Mouse (Mus musculus) limb, embryonic 12.5 days (tissue): Measurements from ENCODE around the gene A730015C16Rik. TPM values are rescaled to one million over a fixed set of nuclear protein-coding genes. Genes with fewer than 3 reads are reported as not detected.

Experiments
- ATAC-seq: fragments of 200-750 bp; cut with Nextera tagmentation; 2 replicates; pipeline ENCODE4 v1.8.0; 2017; ENCODE audit warnings: low read depth, moderate TSS enrichment; ENCODE audit not compliant: insufficient number of reproducible peaks, insufficient read depth, low FRiP score, low TSS enrichment
- H3K27ac ChIP-seq: fragments of 300-500 bp; sonication (generic); 2 replicates; pipeline ENCODE4 v1.5.1; 2016; ENCODE audit warnings: mild to moderate bottlenecking, moderate library complexity
- H3K27me3 ChIP-seq: fragments of 300-500 bp; sonication (generic); 2 replicates; pipeline ENCODE4 v1.6.1; 2016; ENCODE audit warnings: mild to moderate bottlenecking, moderate library complexity
- H3K36me3 ChIP-seq: fragments of 300-500 bp; sonication (generic); 2 replicates; pipeline ENCODE4 v1.6.1; 2016; ENCODE audit warnings: mild to moderate bottlenecking, moderate library complexity
- H3K4me1 ChIP-seq: fragments of 300-500 bp; sonication (generic); replicated peaks from 2 replicates; pipeline ENCODE4 v1.6.1; 2016
- H3K4me2 ChIP-seq: fragments of 300-500 bp; sonication (generic); 2 replicates; pipeline ENCODE4 v1.6.1; 2016; ENCODE audit warnings: mild to moderate bottlenecking, moderate library complexity
- H3K4me3 ChIP-seq: fragments of 300-500 bp; sonication (generic); replicated peaks from 2 replicates; pipeline ENCODE4 v1.5.1; 2016; ENCODE audit warnings: mild to moderate bottlenecking
- H3K9ac ChIP-seq: fragments of 300-500 bp; sonication (generic); replicated peaks from 2 replicates; pipeline ENCODE4 v1.6.1; 2016; ENCODE audit warnings: mild to moderate bottlenecking, moderate library complexity
- H3K9me3 ChIP-seq: fragments of 300-500 bp; sonication (generic); 2 replicates; pipeline ENCODE4 v1.6.1; 2016; ENCODE audit warnings: mild to moderate bottlenecking, moderate library complexity
- WGBS: fragments of 180-500 bp; shearing (Covaris S2); methylation state at CpG from one replicate; pipeline ENCODE4 v1.1.7; 2016; 5-methylcytosine and 5-hydroxymethylcytosine counted together
- polyA plus RNA-seq: library from polyadenylated mRNA; unstranded; fragments of >200 nt; fragmentation: Nextera tagmentation; extraction: Ambion mirVana; gene quantifications from 2 replicates; pipeline ENCODE4 v1.2.1, GENCODE M21; 2016

Gene A730015C16Rik
- polyA plus RNA-seq, 1 experiment from 2014 or later: 2.0 TPM

DNA sequence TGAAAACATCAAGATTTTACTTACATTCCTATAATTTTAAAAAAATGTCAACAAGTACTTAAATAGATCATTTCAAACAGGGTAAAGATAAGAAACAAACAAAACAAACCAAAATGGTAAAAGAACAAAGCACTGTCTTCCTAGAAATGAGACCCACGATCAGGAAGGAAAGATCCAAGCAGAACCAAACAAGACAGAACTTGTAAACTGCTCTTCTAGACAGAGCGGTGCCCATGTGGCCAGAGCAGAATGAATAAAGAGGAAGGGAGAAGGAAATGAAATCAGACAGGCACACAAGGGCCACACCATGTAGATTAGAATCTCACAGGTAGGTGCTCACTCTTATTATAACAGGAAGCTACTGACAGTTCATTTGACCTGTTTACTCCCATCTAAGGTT is 21.8 kb downstream of the A730015C16Rik start:
- Histone ChIP-seq H3K36me3 (peaks cover 81% of the 10 kb centered on the region), H3K27me3 (no peaks in the 10 kb centered on the region), H3K27ac (no peak overlapping the region), H3K4me1 (peaks cover 1% of the 10 kb centered on the region), H3K4me2 (no peak overlapping the region), H3K4me3 (no peak overlapping the region), H3K9me3 (no peaks in the 10 kb centered on the region), H3K9ac (no peak overlapping the region)
- WGBS: 90% methylated on average over 2 of the region's 2 CpGs
- ATAC-seq: no peak

GRCm38 (mm10) chr4:108826096-108826495 is 22.3 kb downstream of the A730015C16Rik start:
- Histone ChIP-seq H3K27ac (no peak overlapping the region), H3K9me3 (no peaks in the 10 kb centered on the region), H3K36me3 (peaks cover 85% of the 10 kb centered on the region), H3K4me1 (no peaks in the 10 kb centered on the region), H3K27me3 (no peaks in the 10 kb centered on the region), H3K4me3 (no peak overlapping the region), H3K4me2 (no peak overlapping the region), H3K9ac (no peak overlapping the region)
- WGBS: 91% methylated on average over 1 of the region's 1 CpGs
- no peak for ATAC-seq

DNA sequence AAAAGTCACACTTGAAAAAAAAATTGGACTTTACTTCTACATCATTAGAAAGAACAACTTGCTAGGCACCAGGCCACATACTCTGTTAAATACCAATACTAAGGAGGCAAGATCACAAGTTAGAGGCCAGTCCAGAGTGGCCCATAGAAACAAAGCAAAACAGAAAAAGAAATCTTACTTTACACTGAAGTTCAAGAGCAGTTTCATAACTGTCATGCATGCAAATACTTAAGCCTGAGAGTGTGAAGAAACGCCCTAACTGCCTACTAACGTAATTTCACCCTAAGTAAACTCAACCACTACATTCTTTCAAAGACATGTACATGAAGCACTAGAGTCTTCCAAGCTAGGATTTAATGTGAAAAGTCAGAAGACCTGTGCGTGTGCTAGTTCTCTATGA is 22.7 kb downstream of the A730015C16Rik start:
- Histone ChIP-seq H3K9ac (no peak overlapping the region), H3K4me3 (no peak overlapping the region), H3K36me3 (peaks cover 89% of the 10 kb centered on the region), H3K4me1 (no peaks in the 10 kb centered on the region), H3K27ac (no peak overlapping the region), H3K27me3 (no peaks in the 10 kb centered on the region), H3K4me2 (no peak overlapping the region), H3K9me3 (no peaks in the 10 kb centered on the region)
- ATAC-seq: no peak
- 93% methylated on average over 3 of the region's 3 CpGs for WGBS

DNA sequence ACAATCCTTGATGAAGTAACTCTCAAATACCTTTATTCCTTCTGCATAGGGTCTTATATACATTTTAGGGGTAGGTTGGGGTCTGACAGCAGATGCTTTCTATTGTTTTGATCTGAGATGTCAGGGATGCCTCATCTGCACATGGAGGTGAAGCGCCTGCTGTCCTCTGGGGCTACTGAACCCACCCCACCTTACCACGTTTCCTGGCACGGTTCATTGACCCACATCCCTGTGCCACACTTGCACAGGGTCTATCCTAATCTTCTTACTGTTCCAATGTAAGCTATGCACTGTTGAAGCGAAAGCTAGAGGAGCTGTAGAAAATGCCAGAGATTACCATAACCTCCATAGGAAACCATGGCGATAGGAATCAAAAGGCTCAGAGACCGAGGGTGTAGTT is 36.9 kb downstream of the A730015C16Rik start:
- no peaks in the 10 kb centered on the region for H3K4me1 ChIP-seq
- H3K4me3 ChIP-seq: no peak overlapping the region
- no peaks in the 10 kb centered on the region for H3K9me3 ChIP-seq
- H3K4me2 ChIP-seq: no peak overlapping the region
- H3K27ac ChIP-seq: no peak overlapping the region
- 75% methylated on average over 6 of the region's 6 CpGs for WGBS
- H3K9ac ChIP-seq: no peak overlapping the region
- no peaks in the 10 kb centered on the region for H3K27me3 ChIP-seq
- ATAC-seq: no peak
- H3K36me3 ChIP-seq: peaks cover 14% of the 10 kb centered on the region

- 67% methylated on average over 4 of the region's 4 CpGs for WGBS
- Histone ChIP-seq H3K36me3 (peaks cover 14% of the 10 kb centered on the region), H3K9me3 (no peaks in the 10 kb centered on the region), H3K4me1 (no peaks in the 10 kb centered on the region), H3K27me3 (no peaks in the 10 kb centered on the region), H3K4me3 (no peak overlapping the region), H3K9ac (no peak overlapping the region), H3K27ac (no peak overlapping the region), H3K4me2 (no peak overlapping the region)
- no peak for ATAC-seq
These were observed 37.3 kb downstream of the A730015C16Rik start for GRCm38 (mm10) chr4:108811142-108811541.

DNA sequence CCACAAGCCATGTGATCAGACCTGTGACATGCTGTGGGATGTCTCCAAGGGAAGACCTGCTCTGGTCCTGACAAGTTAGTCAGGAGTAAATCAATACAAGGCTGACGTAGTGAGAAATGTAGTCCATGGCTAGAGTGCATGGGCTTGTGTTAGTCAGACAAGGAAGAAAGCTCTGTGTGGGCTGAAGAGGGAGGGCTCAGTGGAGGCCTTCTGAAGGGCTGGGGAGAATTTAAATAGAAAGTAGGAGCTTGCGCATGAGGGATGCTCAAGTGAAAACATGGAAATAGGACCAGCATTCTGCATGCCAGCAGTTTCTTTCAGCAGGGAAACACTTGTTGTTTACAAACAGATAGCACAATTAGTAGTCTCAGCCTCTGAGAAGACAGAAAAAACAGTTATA is 44.9 kb downstream of the A730015C16Rik start:
- no peak overlapping the region for H3K9ac ChIP-seq
- no peaks in the 10 kb centered on the region for H3K36me3 ChIP-seq
- H3K27me3 ChIP-seq: no peaks in the 10 kb centered on the region
- no peak for ATAC-seq
- no peaks in the 10 kb centered on the region for H3K9me3 ChIP-seq
- H3K4me2 ChIP-seq: no peak overlapping the region
- no peak overlapping the region for H3K27ac ChIP-seq
- H3K4me3 ChIP-seq: no peak overlapping the region
- WGBS: 88% methylated on average over 2 of the region's 2 CpGs
- H3K4me1 ChIP-seq: no peaks in the 10 kb centered on the region

DNA sequence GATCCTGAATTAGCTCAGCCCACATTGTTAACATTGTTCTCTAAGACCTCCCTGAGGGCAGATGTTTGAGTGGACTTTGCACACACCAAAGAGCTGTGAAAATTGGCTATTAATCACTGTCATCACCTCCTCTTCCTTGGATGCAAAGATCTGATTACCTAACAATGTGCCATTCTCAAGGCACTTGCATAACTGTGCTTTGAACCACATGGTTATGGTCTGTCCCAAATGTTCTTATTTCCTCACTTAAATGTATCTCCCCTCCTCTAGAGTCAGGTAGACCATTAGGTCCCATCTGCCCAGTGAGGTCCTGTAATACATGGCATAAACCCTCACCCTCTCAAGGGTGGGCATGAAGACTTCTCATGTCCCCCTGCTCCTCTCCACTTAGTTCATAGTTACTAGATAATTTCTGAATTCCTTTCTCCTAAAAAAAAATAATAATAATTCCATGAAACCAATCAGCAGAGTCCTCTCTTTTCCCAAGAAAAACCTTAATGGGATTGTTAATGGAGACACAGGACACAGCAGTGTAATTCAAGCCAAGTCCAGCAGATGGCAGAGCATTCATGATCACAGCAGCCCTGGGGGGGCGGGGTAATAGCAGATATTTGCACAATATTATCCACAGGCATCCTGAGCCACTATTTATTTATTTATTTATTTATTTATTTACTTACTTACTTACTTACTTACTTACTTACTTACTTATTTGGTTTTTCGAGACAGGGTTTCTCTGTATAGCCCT is 50.2 kb downstream of the A730015C16Rik start:
- no peak overlapping the region for H3K4me3 ChIP-seq
- WGBS: 55% methylated on average over 2 of the region's 2 CpGs
- no peak for ATAC-seq
- H3K27me3 ChIP-seq: no peaks in the 10 kb centered on the region
- no peak overlapping the region for H3K4me2 ChIP-seq
- H3K27ac ChIP-seq: no peak overlapping the region
- no peaks in the 10 kb centered on the region for H3K4me1 ChIP-seq
- no peak overlapping the region for H3K9ac ChIP-seq
- no peaks in the 10 kb centered on the region for H3K9me3 ChIP-seq
- no peaks in the 10 kb centered on the region for H3K36me3 ChIP-seq

Other genes starting within 250 kb of the A730015C16Rik start
- 33.9 and 40.1 TPM in 2 replicates for gene Cc2d1b, start 228.7 kb downstream of the A730015C16Rik start, polyA plus RNA-seq
- 3.4 and 3.9 TPM in 2 replicates for gene 3110021N24Rik, start 129.0 kb downstream of the A730015C16Rik start, polyA plus RNA-seq
- 6.9 and 7.0 TPM in 2 replicates for gene Zfyve9, start 67.8 kb downstream of the A730015C16Rik start, polyA plus RNA-seq
- gene Btf3l4, start 15.0 kb downstream of the A730015C16Rik start, polyA plus RNA-seq: 247 and 250 TPM in 2 replicates
- gene Txndc12, start 14.0 kb downstream of the A730015C16Rik start, polyA plus RNA-seq: 111 and 115 TPM in 2 replicates
- 53.4 and 54.7 TPM in 2 replicates for gene Kti12, start 834 bp downstream of the A730015C16Rik start, polyA plus RNA-seq
- gene Rab3b, start 30.4 kb upstream of the A730015C16Rik start, polyA plus RNA-seq: 15.6 and 17.5 TPM in 2 replicates
- gene Nrd1, start 152.0 kb upstream of the A730015C16Rik start, polyA plus RNA-seq: 84.5 and 97.3 TPM in 2 replicates